Mouse (Mus musculus) C2C12 (cell line): ENCODE measurements around the gene Atp23. TPM values are rescaled to one million over a fixed set of nuclear protein-coding genes. Genes with fewer than 3 reads are reported as not detected.
A peak's percentile ranks its signal among the peaks of the same experiment; 100 is the strongest.

Source experiments
- H3K27me3 ChIP-seq: one replicate; pipeline ENCODE4 v1.6.1; 2011; ENCODE audit not compliant: control insufficient read depth, insufficient read depth, insufficient read length
- H3K36me3 ChIP-seq: one replicate; pipeline ENCODE4 v1.6.1; 2011; ENCODE audit not compliant: control insufficient read depth, insufficient read depth
- H3K4me3 ChIP-seq: one replicate; pipeline ENCODE4 v1.5.1; 2011; ENCODE audit warnings: mild to moderate bottlenecking, control low read depth; ENCODE audit not compliant: poor library complexity, insufficient read depth, severe bottlenecking
- H3K79me2 ChIP-seq: one replicate; pipeline ENCODE4 v1.6.1; 2011; ENCODE audit not compliant: control insufficient read depth, insufficient read depth
- H3K79me3 ChIP-seq: one replicate; pipeline ENCODE4 v1.6.1; 2011; ENCODE audit warnings: low read depth, control low read depth
- H3ac ChIP-seq: one replicate; pipeline ENCODE3; 2011; ENCODE audit warnings: low read depth; ENCODE audit not compliant: control insufficient read depth, insufficient read length
- CEBPB ChIP-seq: IDR thresholded peaks from one replicate; pipeline ENCODE4 v1.6.1; 2011; ENCODE audit warnings: low read depth, mild to moderate bottlenecking, control low read depth, moderate library complexity
- CTCF ChIP-seq: IDR thresholded peaks from one replicate; pipeline ENCODE4 v1.5.1; 2011; ENCODE audit not compliant: control insufficient read depth, insufficient read depth, insufficient read length
- FOSL1 ChIP-seq: IDR thresholded peaks from one replicate; pipeline ENCODE4 v1.8.0; 2011; ENCODE audit warnings: mild to moderate bottlenecking, low read length; ENCODE audit not compliant: poor library complexity, insufficient read depth, severe bottlenecking
- MAX ChIP-seq: IDR thresholded peaks from one replicate; pipeline ENCODE4 v1.6.1; 2011; ENCODE audit warnings: mild to moderate bottlenecking, control low read depth
- MYOD1 ChIP-seq: IDR thresholded peaks from one replicate; pipeline ENCODE4 v1.6.1; 2011; ENCODE audit warnings: low read depth; ENCODE audit not compliant: control insufficient read depth, insufficient read length
- MYOG ChIP-seq: IDR thresholded peaks from one replicate; pipeline ENCODE4 v1.6.1; 2011; ENCODE audit not compliant: control insufficient read depth, insufficient read length; ENCODE audit errors: extremely low read depth
- USF1 ChIP-seq: IDR thresholded peaks from one replicate; pipeline ENCODE4 v1.6.1; 2011; ENCODE audit warnings: low read depth, mild to moderate bottlenecking, control low read depth, moderate library complexity
- polyA plus RNA-seq: library from polyadenylated mRNA; unstranded; fragments of >200 nt; fragmentation: generic; extraction: Trizol; gene quantifications from one replicate; pipeline ENCODE4 v1.2.1, GENCODE M21; 2012; ENCODE audit warnings: missing spikeins

Gene Atp23
- polyA plus RNA-seq, 1 experiment = 13.4 TPM

GRCm38 (mm10) chr10:126924087-126924486 is 22.9 kb upstream of the Atp23 start:
- no peak overlapping the region for H3K4me3 ChIP-seq
- H3K36me3 ChIP-seq = no peaks in the 10 kb centered on the region
- H3K27me3 ChIP-seq = no peaks in the 10 kb centered on the region
- no peaks in the 10 kb centered on the region for H3K79me3 ChIP-seq
- H3K79me2 ChIP-seq = no peaks in the 10 kb centered on the region
- TF ChIP-seq MYOD1 = peak; percentile 42
- no peak for TF ChIP-seq USF1
- H3ac ChIP-seq = no peak overlapping the region

- no peaks in the 10 kb centered on the region for H3K79me2 ChIP-seq
- no peak overlapping the region for H3K4me3 ChIP-seq
- H3K27me3 ChIP-seq = peaks cover 5% of the 10 kb centered on the region
Measured at GRCm38 (mm10) chr10:126920220-126920619, 19.1 kb upstream of the Atp23 start.

DNA sequence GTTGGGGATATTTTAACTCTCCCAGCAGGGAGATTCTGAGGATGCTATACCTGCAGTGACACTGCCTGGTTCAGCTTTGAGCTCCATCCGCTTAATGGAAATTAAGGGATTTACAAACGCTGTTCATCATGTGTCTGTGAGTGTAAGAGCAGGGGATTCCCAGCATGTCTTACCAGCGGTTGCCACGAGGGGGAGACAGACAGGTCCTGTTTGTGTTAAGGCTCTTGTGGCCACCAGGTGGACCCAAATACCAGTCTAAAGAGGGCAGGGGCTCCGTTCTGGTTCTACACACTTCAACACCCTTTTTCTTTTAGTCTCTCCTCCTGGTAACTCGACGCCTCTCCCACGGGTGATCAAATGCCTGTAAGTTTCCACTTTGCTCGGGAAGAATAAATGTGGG is 17.9 kb upstream of the Atp23 start:
- Histone ChIP-seq H3K79me2 (no peaks in the 10 kb centered on the region), H3K4me3 (no peak overlapping the region), H3ac (no peak overlapping the region), H3K27me3 (peaks cover 5% of the 10 kb centered on the region), H3K36me3 (no peaks in the 10 kb centered on the region), H3K79me3 (no peaks in the 10 kb centered on the region)
- TF ChIP-seq USF1 = no peak
- peak; percentile 98 for TF ChIP-seq CTCF
- peak; percentile 54 for TF ChIP-seq MAX

More at GRCm38 (mm10) chr10:126920220-126920619, 19.1 kb upstream of the Atp23 start:
- Histone ChIP-seq H3K79me3 (no peaks in the 10 kb centered on the region), H3ac (no peak overlapping the region), H3K36me3 (no peaks in the 10 kb centered on the region)
- TF ChIP-seq FOSL1 (no peak), CEBPB (no peak), USF1 (no peak), MYOG (no peak), MAX (no peak), CTCF (no peak), MYOD1 (no peak)

DNA sequence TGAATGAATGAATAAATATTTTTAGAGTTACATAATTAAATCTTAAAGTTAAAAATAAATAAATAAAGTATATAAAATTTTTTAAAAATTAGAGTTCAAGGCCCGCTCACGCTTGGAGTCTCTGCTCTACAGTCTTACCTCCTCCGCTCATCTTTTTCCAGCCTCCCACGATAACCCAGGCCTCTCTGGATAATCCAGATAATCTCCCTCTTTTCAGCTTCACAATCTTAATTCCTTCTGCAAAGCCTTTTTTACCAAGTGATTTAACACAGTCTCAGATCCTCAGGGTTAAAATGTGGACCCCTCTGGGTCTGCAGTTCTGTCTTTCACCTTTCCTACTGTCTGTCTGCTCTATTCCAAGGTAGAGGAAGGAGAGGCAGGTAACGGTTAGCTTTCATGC is 13.1 kb upstream of the Atp23 start:
- peaks cover 19% of the 10 kb centered on the region for H3K27me3 ChIP-seq
- H3ac ChIP-seq = no peak overlapping the region
- TF ChIP-seq FOSL1 = no peak
- no peak for TF ChIP-seq MYOD1
- no peak for TF ChIP-seq MYOG
- no peak for TF ChIP-seq CEBPB
- TF ChIP-seq MAX = no peak
- no peak for TF ChIP-seq USF1
- no peak for TF ChIP-seq CTCF
- H3K79me2 ChIP-seq = no peaks in the 10 kb centered on the region
- H3K79me3 ChIP-seq = no peaks in the 10 kb centered on the region
- H3K4me3 ChIP-seq = no peak overlapping the region
- no peaks in the 10 kb centered on the region for H3K36me3 ChIP-seq

GRCm38 (mm10) chr10:126911479-126911878 is 10.3 kb upstream of the Atp23 start:
- H3K79me2 ChIP-seq = no peaks in the 10 kb centered on the region
- H3K27me3 ChIP-seq = peaks cover 14% of the 10 kb centered on the region
- H3ac ChIP-seq = no peak overlapping the region
- no peaks in the 10 kb centered on the region for H3K79me3 ChIP-seq
- H3K4me3 ChIP-seq = no peak overlapping the region
- no peaks in the 10 kb centered on the region for H3K36me3 ChIP-seq
- no peak for TF ChIP-seq MAX
- no peak for TF ChIP-seq FOSL1
- no peak for TF ChIP-seq MYOD1
- TF ChIP-seq CEBPB = no peak
- no peak for TF ChIP-seq MYOG
- TF ChIP-seq USF1 = no peak
- no peak for TF ChIP-seq CTCF

DNA sequence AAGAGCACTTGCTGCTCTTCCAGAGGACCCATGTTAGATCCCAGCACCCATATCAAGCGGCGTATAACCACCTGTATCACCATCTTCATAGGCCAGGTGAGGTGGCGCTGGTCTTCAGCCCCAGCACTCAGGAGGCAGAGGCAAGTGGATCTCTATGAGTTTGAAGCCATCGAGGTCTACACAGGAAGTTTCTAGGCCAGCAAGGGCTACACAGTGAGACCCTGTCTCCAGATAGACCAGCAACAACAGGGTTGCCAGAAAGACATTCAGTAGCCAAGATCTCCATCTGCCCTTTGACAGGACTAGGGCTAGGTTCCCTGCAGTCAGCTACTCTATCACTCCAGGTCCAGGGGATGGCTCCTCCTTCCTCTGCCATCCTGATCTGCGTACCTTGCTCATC is 5.7 kb upstream of the Atp23 start:
- H3K4me3 ChIP-seq = no peak overlapping the region
- H3K36me3 ChIP-seq = no peaks in the 10 kb centered on the region
- no peaks in the 10 kb centered on the region for H3K79me2 ChIP-seq
- peaks cover 5% of the 10 kb centered on the region for H3K27me3 ChIP-seq
- H3ac ChIP-seq = no peak overlapping the region
- TF ChIP-seq FOSL1 (no peak), USF1 (no peak), CEBPB (no peak), CTCF (no peak), MAX (no peak), MYOD1 (no peak), MYOG (no peak)
- no peaks in the 10 kb centered on the region for H3K79me3 ChIP-seq
